Mouse (Mus musculus): ENCODE measurements around the gene Rln3. TPM values are rescaled to one million over a fixed set of nuclear protein-coding genes. Genes with fewer than 3 reads are reported as not detected.
A peak's percentile ranks its signal among the peaks of the same experiment; 100 is the strongest.

The Rln3 gene
- polyA plus RNA-seq (2017; shearing (Covaris generic)): 10 to 100 TPM; 45.1 to 59.1 TPM

- ATAC-seq: no peak
Measured at GRCm38 (mm10) chr8:84044900-84045299, at the start of gene Rln3. TSS of gene Rln3 (minus strand) at chr8:84045000.

DNA sequence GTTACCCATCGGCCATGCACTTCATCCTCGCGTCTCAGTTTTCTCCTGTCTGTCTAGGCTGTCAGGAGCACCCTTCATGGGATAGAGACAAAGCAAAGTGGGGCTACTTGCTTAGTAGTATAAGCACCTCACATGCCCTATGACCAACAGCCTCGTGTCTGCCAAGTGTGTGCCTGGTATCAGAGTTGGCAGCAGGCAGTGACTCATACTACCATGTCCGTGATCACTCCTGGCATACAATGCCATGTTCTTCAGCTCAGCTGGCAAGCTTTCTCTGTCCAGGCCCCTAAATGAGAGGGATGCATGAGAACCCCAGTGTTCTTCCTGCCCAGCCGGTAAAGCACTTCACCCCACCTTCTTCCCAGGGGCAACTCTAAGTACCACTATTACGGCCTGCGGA is 45.8 kb upstream of the Rln3 start:
- no peak for ATAC-seq

- ATAC-seq: no peak
Measured at GRCm38 (mm10) chr8:84089277-84089676, 44.5 kb upstream of the Rln3 start.

DNA sequence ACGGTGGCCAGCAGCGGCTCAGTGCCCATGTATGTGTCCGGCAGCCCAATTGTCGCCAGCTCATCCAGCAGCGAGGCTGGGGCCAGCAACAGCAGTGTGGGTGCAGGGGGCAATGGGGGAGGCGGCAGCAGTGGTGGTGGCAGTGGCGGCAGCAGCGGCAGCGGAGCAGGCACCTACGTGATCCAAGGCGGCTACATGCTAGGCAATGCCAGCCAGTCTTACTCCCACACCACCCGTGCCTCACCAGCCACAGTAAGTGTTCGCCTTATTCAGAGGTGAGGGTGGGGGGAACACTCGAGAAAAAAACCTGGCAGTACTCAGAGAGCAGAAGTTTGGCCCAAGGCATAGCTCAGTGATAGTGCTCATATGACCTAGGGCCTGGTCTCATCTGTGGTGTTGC is 43.0 kb upstream of the Rln3 start:
- ATAC-seq: no peak

DNA sequence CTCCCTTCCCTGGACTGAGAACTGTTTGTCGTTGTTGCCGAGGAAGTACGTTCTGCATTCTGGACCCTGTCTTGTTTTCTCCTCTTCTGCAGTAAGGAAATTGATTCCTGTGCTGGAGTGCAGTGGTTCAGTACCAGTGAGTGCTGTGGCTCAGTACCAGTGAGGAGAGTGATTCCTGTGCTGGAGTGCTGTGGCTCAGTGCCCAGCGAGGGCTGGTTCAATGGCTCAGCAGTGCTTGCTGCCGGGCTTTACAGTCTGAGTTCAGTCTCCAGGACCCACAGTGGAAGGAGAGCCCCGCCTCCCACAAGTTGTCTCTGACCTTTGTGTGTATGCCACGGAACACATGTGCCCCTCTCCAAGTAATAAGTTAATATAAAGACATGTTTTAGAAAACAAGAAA is 42.4 kb upstream of the Rln3 start:
- ATAC-seq: no peak

GRCm38 (mm10) chr8:84084341-84085115 is 39.7 kb upstream of the Rln3 start:
- ATAC-seq: no peak

GRCm38 (mm10) chr8:84083829-84084241 is 39.0 kb upstream of the Rln3 start:
- ATAC-seq: no peak

DNA sequence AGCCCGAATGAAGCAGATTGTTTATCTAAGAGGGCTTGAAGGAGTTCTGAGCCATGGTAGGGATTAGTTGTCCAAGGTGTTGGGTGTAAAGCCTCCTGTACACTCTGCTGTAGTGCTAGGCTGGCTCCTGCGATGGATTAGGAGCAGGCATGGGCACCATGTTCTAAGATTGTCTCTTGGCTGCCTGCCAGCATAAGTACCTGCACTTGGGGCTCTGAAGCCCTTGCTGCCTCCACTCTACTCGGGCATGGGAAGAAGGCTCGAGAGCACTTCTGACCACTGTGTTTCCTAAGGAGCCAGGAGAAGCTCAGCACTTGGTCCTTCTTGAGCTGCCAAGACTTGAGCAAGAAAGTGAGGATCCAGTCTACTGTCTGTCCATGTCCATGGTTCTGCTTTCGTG is 34.4 kb upstream of the Rln3 start:
- ATAC-seq: no peak

DNA sequence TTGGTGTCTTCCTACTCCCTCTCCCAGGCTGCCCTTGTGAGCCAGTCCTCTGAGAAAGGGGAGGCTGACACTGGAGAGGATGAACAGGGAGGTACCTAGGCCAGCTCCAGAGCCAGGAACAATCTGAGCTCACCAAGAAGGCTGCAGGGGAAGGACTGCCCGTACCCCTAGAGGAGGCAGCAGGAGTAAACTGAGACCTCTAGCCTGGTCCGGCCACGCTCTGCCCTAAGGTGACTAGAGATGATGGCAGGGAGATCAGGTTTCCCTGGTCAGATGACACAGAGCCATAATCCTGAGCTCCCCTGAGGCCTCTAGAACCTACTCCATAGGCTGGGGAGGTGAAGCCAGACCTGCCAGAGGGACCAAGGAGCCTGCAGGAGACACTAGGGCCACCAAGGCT is 32.0 kb upstream of the Rln3 start:
- ATAC-seq: no peak

GRCm38 (mm10) chr8:84076412-84076811 is 31.6 kb upstream of the Rln3 start:
- no peak for ATAC-seq

DNA sequence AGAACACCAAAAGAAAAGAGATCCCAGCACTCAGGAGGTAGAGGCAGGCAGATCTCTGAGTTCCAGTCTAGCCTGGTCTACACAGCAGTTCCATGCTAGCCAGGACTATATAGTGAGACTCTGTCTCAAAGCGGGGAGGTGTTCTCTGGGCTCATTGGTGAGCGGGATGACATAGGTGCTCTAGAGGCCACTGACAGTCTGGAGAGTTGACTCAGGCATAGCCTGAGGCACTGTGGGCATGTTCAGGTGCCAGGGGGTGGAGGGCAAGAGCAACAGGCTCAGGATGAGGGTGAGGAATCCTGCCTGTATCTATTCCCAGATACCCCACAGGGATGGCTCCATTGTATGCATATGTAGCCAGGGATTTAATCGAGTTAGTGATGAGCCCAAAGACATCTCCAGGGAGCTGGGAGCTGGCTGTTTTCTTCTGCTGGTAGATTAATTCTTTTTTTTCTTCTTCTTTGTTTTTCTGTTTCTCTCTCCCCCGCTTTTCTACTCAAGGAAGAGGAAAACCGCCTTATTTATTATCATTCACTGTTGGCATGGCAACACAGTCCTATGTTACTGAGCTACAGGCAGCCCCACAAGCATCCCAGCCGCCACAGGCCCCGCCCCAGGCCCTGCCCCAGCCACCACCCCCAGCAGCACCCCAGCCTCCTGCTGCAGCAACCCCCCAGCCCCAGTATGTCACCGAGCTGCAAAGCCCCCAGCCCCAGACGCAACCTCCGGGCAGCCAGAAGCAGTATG is 28.6 kb upstream of the Rln3 start:
- ATAC-seq: peak; percentile 90

GRCm38 (mm10) chr8:84072321-84072720 is 27.5 kb upstream of the Rln3 start:
- ATAC-seq: no peak

GRCm38 (mm10) chr8:84071921-84072320 is 27.1 kb upstream of the Rln3 start:
- no peak for ATAC-seq

DNA sequence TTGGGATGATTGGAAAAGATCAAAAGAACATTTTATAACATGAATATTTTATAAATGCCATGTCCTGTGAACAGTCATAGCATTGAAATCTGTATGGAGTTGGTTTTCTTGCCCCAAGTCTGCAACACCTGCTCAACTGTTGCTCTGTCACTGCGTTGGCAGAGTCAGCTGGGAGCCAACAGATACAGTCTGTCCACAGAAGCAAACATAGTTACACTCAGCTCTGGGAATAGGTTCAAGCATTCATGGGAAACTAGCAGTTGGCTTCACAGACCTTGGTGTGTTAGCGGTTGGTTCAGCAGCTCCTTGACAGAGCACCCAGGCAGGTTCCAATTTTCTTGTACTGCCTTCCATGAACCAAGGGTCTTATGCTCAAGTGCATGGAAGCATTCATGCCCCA is 25.9 kb upstream of the Rln3 start:
- ATAC-seq: no peak

- no peak for ATAC-seq
Measured at GRCm38 (mm10) chr8:84070241-84070640, 25.4 kb upstream of the Rln3 start.

GRCm38 (mm10) chr8:84069750-84070149 is 24.9 kb upstream of the Rln3 start:
- ATAC-seq: no peak

DNA sequence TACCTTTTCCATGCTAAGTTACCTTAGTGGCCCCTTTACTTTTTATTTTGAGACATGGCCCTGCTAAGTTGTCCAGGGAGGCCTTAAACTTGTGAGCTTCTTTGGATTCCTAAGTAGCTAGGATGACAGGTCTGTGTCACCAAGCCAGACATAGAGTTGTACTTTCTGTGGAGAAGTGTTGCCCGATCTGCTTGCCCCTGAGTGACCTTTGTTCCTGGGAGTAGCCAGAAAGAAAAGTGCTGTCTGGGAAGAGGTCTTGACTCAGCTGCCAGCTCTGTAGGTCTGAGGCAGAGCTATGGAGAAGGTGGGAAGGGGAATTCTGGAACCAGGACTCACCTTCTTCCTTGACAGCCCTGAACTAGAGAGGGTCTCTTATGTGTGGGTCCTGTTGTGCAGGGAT is 24.4 kb upstream of the Rln3 start:
- ATAC-seq: no peak

DNA sequence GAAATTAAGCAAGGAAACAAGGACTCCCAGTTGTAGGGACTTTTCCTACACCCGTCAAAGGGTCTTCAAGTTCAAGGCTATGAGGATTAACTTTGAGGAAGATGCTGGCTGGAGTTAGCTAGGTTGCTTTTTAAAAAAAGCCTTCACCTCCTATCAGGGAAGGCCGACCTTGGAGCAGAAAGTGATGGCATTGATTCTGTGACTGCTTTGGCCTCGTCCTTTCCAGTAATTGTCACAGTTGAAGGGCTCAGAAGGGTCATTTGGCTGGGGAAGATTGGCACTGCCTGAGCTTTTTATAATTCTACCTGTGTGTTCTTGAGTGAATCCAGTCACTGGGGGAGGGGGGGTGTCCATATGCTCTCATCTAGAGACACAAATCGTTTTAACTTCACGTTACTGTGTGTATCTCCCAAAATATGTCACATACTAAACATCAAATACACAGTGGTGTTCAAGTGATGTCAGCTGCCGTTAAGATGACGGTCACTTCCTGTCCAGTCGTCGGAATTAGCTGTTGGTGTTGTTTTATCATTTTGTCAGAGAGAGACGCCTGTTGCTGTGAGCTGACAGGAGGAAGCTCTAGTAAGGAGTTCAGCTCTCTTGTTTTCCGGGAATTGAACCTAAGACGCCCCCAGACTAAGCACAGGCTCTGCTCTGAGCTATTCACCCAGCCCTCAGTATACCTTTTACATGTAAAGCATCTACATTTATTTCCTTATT is 23.7 kb upstream of the Rln3 start:
- no peak for ATAC-seq

DNA sequence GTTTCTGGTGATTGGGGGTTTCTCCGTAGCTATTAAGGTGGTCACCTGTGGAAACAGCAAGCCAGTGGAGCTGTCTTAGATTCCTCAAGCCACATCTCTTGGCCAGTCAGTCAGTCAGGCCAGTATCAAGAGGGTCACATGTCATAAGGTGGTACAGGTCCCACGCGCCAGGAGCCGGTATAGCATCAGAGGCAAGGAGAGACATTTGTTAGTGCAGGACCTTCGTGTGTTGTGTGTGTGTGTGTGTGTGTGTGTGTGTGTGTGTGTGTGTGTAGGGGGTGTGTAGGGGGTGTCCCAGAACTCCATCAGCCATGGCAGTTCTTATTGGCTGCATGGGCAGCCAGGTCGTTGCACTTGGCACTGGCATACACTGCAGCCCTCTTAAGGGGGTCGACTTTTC is 23.1 kb upstream of the Rln3 start:
- ATAC-seq: no peak

DNA sequence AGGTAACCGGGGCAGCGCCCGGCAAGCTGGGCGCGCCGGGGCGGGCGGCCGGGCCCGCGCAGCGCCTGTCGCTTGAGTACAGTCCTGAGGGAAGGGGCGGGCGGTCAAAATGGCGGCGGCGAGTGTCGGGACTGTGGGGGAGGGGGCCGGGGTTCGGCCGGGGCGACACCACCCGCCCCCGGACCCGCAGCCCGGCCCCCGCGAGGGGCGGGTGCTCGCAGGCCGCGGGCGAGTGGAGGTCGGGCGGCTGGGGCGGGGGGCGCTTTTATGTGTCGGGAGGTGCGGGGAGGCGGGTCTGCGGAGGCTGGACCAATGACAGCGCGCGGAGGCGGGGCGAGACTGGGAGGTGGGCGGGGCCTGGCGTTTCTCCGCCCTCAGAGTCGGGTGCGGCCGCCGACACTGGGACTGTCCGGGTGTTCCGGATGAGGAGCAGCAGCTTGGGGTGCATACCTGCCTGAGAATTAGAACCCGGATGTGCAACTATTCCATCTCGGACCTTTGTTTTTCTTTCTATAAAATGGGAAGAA is 22.3 kb upstream of the Rln3 start:
- ATAC-seq: peak; percentile 46

DNA sequence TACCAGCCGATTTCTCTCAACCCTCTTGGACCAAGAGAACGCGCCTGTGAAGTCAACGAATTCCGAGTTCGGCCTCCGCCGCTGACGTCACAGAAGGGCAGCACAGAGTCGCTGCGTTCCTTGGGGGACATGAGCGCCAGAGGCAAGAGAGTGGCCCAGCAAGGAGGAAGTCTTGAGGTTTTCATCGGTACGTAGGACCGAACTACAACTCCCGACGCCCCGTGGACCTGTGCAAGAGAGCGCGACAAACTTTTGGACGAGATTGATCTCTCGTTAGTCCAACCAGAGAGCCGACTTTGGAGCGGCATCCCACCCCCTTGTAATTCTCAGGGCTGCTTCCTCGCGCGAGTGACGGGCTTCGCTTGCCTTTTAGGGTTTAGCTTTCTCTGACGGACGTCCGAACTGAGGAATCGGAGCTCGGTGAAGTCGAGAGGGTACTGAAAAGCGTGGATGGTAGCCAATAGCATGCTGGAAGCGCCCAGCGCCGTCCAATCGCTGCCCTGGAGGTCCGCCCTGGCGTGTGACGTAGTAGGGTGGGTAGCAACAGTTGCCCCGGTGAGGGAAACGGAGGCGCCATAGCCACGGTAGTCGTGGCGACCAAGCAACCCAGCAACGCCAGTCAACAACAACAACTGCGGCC is 21.6 kb upstream of the Rln3 start, which contains the start of gene Rfx1:
Gene Rfx1 (plus strand): TSS at position 544 of the 640 bp plus-strand sequence.
- peak; percentile 85 for ATAC-seq

- no peak for ATAC-seq
Measured at GRCm38 (mm10) chr8:84065457-84066072, 20.8 kb upstream of the Rln3 start.

Data from CD4-positive, CD25-positive, alpha-beta regulatory T cell, adult 4 months (primary cell).